Mouse (Mus musculus) forebrain, embryonic 15.5 days (tissue): ENCODE measurements around the gene Acat2. TPM values are rescaled to one million over a fixed set of nuclear protein-coding genes. Genes with fewer than 3 reads are reported as not detected.
"Not testable (repeated sequence)": the region's sequence is repeated elsewhere in the genome, so short reads cannot be mapped to it uniquely, and the experiment has no call there.

Experiments used
- ATAC-seq: fragments of 200-750 bp; cut with Nextera tagmentation; replicated peaks from 2 replicates; pipeline ENCODE4 v1.8.0; 2017; ENCODE audit warnings: mild to moderate bottlenecking, moderate TSS enrichment, moderate library complexity
- H3K27ac ChIP-seq: fragments of 300-500 bp; sonication (generic); replicated peaks from 2 replicates; pipeline ENCODE4 v1.5.1; 2015; ENCODE audit warnings: mild to moderate bottlenecking, inconsistent platforms
- H3K27me3 ChIP-seq: fragments of 300-500 bp; sonication (generic); 2 replicates; pipeline ENCODE4 v1.6.1; 2015; ENCODE audit warnings: inconsistent platforms
- H3K36me3 ChIP-seq: fragments of 300-500 bp; sonication (generic); 2 replicates; pipeline ENCODE4 v1.6.1; 2015; ENCODE audit warnings: mild to moderate bottlenecking, inconsistent platforms
- H3K4me1 ChIP-seq: fragments of 300-500 bp; sonication (generic); 2 replicates; pipeline ENCODE4 v1.6.1; 2015; ENCODE audit warnings: inconsistent platforms
- H3K4me2 ChIP-seq: fragments of 300-500 bp; sonication (generic); replicated peaks from 2 replicates; pipeline ENCODE4 v1.6.1; 2015; ENCODE audit warnings: mild to moderate bottlenecking, inconsistent platforms
- H3K4me3 ChIP-seq: fragments of 300-500 bp; sonication (generic); 2 replicates; pipeline ENCODE4 v1.5.1; 2015; ENCODE audit warnings: mild to moderate bottlenecking, inconsistent platforms
- H3K9ac ChIP-seq: fragments of 300-500 bp; sonication (generic); replicated peaks from 2 replicates; pipeline ENCODE4 v1.6.1; 2015; ENCODE audit warnings: mild to moderate bottlenecking, inconsistent platforms
- H3K9me3 ChIP-seq: fragments of 300-500 bp; sonication (generic); 2 replicates; pipeline ENCODE4 v1.6.1; 2016; ENCODE audit warnings: inconsistent platforms
- WGBS: fragments of 180-500 bp; shearing (Covaris S2); methylation state at CpG from one replicate; pipeline ENCODE4 v1.1.7; 2015; ENCODE audit warnings: mixed read lengths; 5-methylcytosine and 5-hydroxymethylcytosine counted together
- polyA plus RNA-seq: library from polyadenylated mRNA; unstranded; fragments of >200 nt; fragmentation: Nextera tagmentation; extraction: Ambion mirVana; gene quantifications from 2 replicates; pipeline ENCODE4 v1.2.1, GENCODE M21; 2015

The Acat2 gene
- polyA plus RNA-seq = 323 TPM in 2 replicates

DNA sequence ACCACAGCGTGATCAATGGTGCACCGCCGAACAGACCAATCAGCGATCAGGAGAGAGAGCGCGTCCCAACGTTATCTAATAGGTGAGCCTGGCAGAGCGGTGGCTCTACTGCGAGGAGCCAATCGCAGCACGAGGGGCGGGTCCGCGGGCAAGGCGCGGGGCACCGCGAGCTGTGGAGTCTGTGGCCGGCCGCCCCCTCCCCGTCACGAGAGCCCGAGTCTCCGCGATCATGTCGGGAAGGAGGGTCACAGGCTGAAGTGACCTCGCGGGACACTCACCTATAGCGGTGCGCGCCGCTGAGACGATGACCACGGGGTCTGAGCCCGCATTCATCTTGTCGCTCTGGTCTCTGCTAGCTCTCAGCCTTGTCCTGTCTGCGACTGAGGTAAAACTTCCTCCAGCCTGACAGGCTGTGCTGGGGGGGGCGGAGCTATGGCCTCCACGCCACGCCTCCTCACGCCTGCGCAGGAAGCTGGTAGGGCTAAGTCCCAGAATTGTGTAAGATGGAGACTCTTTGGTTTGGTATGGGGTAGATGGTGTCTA, at the start of gene Acat2:
Gene Acat2 (minus strand): TSS at position 417 of the 543 bp plus-strand sequence.
- Histone ChIP-seq H3K27ac (peak within 1 kb of the TSS; percentile 97), H3K4me3 (peak within 1 kb of the TSS; percentile 85), H3K4me2 (peak within 1 kb of the TSS; percentile 76), H3K9ac (peak within 1 kb of the TSS; percentile 70), H3K4me1 (peaks cover 19% of the 10 kb centered on the region), H3K27me3 (no peaks in the 10 kb centered on the region), H3K9me3 (no peaks in the 10 kb centered on the region), H3K36me3 (peaks cover 14% of the 10 kb centered on the region)
- ATAC-seq = peak; percentile 99
- WGBS = under 1% methylated on average over 42 of the region's 42 CpGs

DNA sequence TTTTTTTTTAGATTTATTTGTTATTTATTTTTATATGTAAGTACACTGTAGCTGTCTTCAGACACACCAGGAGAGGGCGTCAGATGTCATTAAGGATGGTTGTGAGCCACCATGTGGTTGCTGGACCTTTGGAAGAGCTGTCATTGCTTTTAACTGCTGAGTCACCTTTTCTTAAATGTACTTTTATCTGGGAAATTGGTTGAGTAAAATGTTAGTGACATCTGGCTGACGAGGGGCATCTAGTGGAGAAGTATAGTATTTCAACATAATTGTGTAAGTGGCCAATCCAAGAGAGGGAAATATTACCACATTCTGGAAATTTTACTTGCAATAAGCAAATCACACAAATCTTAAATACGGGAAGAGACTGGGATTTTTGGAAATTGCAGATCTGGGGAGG, 49.3 kb upstream of the Acat2 start:
- Histone ChIP-seq H3K27me3 (no peaks in the 10 kb centered on the region), H3K4me1 (peaks cover 17% of the 10 kb centered on the region), H3K4me3 (no peak overlapping the region), H3K27ac (no peak overlapping the region), H3K4me2 (no peak overlapping the region), H3K9ac (no peak overlapping the region), H3K9me3 (no peaks in the 10 kb centered on the region), H3K36me3 (peaks cover 34% of the 10 kb centered on the region)
- WGBS = 37% methylated on average over 3 of the region's 3 CpGs
- ATAC-seq = no peak

DNA sequence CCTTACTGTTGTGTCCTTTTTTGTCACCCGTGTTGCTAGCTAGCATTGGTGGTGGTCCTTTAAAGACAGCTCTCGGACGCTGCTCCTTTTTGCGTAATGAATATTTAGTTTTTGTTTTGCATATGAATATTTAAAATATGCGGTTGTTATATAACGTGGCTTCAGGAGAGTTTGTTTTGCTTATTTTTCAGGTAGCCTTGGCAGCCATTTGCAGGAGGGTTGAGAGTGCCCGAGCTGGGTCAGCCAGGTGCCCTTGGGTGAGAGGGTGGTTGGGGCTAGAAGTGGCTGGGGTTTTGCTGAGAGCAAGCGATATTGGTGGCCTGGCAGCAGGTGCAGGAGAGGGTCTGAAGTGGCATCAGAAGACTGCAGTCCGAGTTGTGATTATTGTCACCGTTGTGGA, 48.0 kb upstream of the Acat2 start:
- no peak for ATAC-seq
- 0% methylated on average over 10 of the region's 10 CpGs for WGBS
- Histone ChIP-seq H3K4me2 (peak overlapping the region; percentile 71), H3K4me1 (peaks cover 17% of the 10 kb centered on the region), H3K27ac (peak overlapping the region; percentile 87; the same call in 1 of the 2 replicates), H3K4me3 (peak overlapping the region; percentile 97), H3K27me3 (no peaks in the 10 kb centered on the region), H3K36me3 (peaks cover 22% of the 10 kb centered on the region), H3K9me3 (no peaks in the 10 kb centered on the region), H3K9ac (peak overlapping the region; percentile 78)

DNA sequence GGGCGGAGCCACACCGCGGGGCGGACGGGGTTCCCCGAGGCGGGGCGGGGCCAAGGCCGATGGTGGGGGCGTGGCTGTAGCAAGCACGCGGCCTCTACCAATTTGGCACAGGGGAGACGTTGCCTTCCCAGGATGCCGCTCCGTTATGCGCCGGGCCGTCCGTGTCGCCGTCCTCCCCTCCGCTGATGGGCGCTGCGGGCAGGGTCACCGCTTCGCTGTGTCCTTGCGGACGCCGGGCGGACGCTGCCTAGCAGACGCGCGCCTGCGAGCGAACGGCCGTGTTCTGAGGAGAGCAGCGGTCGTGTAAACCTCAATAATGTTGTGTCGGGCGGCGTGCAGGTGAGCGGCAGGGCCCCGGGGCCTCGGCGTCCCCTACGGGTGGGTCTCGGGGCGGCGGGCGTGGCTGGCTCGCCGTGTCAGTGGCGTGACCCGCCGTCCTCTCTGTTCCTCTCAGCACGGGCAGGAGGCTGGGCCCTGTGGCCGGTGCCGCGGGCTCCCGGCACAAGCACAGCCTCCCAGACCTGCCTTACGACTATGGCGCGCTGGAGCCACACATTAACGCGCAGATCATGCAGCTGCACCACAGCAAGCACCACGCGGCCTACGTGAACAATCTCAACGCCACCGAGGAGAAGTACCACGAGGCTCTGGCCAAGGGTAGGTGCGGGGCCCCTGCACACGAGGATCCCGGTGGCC, 47.3 kb upstream of the Acat2 start:
- under 1% methylated on average over 75 of the region's 76 CpGs for WGBS

DNA sequence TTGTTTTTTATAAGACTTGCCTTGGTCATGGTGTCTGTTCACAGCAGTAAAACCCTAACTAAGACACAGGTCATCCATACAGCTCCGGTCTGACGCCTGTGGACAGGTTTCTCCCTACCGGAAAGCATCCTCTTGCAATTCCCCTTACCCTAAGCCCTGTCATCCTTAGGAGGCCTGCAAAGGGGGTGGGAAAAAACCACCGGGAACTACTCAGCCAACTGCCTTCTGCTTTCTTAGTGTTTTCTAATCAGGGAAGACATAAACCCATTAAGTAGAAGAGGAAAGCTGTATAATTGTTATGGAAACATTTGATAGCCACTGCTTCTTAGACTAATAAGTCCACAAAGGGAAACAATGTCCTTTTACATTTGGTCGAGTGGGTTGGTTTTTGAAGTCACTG, 46.4 kb upstream of the Acat2 start:
- ATAC-seq = no peak
- peaks cover 17% of the 10 kb centered on the region for H3K4me1 ChIP-seq
- peak overlapping the region; percentile 97 for H3K4me3 ChIP-seq
- H3K9ac ChIP-seq = 0 out of 2 replicates have a peak overlapping the region, but pooled peaks have one; percentile 78
- peaks cover 9% of the 10 kb centered on the region for H3K36me3 ChIP-seq
- H3K9me3 ChIP-seq = no peaks in the 10 kb centered on the region
- 46% methylated on average over 5 of the region's 5 CpGs for WGBS
- H3K27me3 ChIP-seq = no peaks in the 10 kb centered on the region
- peak overlapping the region; percentile 71 for H3K4me2 ChIP-seq
- peak overlapping the region; percentile 87 for H3K27ac ChIP-seq

More for the DNA sequence above, 47.3 kb upstream of the Acat2 start:
- Histone ChIP-seq H3K9me3 (no peaks in the 10 kb centered on the region), H3K4me3 (peak overlapping the region; percentile 97), H3K36me3 (peaks cover 16% of the 10 kb centered on the region), H3K9ac (peak overlapping the region; percentile 78), H3K4me2 (peak overlapping the region; percentile 71), H3K27me3 (no peaks in the 10 kb centered on the region), H3K27ac (peak overlapping the region; percentile 87), H3K4me1 (peaks cover 17% of the 10 kb centered on the region)
- ATAC-seq = peak; percentile 98

DNA sequence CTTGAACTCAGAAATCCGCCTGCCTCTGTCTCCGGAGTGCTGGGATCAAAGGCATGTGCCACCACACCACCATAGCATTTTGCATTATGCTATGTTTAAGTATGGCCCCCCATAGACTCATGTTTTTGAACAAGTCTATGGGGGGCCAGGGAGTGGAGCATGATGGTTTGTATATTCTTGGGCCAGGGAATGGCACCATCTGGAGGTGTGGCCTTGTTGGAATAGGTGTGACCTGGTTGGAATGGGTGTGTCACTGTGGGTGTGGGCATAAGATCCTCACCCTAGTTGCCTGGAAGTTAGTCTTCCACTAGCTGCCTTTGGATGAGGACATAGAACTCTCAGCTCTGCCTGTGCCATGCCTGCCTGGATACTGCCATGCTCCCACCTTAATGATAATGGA, 46.0 kb upstream of the Acat2 start, which contains the start of gene Sod2:
Gene Sod2 (plus strand): TSS at position 301 of the 400 bp plus-strand sequence.
- H3K9ac ChIP-seq = peak within 1 kb of the TSS; percentile 78
- ATAC-seq, H3K9me3 ChIP-seq, H3K36me3 ChIP-seq, H3K27me3 ChIP-seq: not testable (repeated sequence)
- H3K4me2 ChIP-seq = peak within 1 kb of the TSS; percentile 71
- peak within 1 kb of the TSS; percentile 87 for H3K27ac ChIP-seq
- peaks cover 17% of the 10 kb centered on the region for H3K4me1 ChIP-seq
- H3K4me3 ChIP-seq = peak within 1 kb of the TSS; percentile 97
- WGBS = 88% methylated on average over 2 of the region's 2 CpGs

DNA sequence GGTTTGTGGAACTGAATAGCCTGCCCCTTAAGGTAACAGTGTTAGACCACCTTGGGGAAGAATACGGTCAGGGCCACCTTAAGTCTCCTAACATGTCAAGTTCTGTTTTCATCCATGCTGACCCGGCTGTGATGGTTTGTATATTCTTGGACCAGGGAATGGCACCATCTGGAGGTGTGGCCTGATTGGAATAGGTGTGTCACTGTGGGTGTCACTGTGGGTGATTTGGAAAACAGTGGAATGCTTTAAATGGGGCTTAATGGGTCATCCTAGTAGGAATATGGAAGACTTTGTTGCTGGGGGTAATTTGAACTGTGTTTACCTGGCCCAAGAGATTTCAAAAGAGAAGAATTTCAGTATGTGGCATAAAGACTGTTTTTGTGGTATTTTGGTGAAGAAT, 43.9 kb upstream of the Acat2 start:
- not testable (repeated sequence) for H3K27me3 ChIP-seq, ATAC-seq, H3K9ac ChIP-seq, H3K4me2 ChIP-seq, H3K36me3 ChIP-seq, H3K27ac ChIP-seq, H3K9me3 ChIP-seq, H3K4me3 ChIP-seq
- H3K4me1 ChIP-seq = peaks cover 16% of the 10 kb centered on the region
- WGBS = 89% methylated on average over 2 of the region's 2 CpGs

DNA sequence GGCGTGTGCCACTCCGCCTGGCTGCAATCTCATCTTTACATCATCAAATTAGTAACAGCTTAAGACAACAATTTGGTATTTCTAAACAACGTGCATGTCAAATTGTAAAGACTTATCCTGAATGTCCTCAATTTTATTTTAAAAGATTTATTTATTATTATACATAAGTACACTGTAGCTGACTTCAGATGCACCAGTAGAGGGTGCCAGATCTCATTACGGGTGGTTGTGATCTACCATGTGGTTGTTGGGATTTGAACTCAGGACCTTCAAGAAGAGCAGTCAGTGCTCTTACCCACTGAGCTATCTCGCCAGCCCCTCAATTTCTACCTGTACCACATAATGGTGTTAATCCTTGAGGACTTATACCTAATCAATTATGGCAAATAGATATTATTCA, 41.7 kb upstream of the Acat2 start:
- not testable (repeated sequence) for H3K9me3 ChIP-seq, H3K4me3 ChIP-seq, H3K36me3 ChIP-seq, H3K27me3 ChIP-seq, H3K9ac ChIP-seq, H3K27ac ChIP-seq, H3K4me1 ChIP-seq, ATAC-seq, H3K4me2 ChIP-seq
- 94% methylated on average over 5 of the region's 5 CpGs for WGBS

DNA sequence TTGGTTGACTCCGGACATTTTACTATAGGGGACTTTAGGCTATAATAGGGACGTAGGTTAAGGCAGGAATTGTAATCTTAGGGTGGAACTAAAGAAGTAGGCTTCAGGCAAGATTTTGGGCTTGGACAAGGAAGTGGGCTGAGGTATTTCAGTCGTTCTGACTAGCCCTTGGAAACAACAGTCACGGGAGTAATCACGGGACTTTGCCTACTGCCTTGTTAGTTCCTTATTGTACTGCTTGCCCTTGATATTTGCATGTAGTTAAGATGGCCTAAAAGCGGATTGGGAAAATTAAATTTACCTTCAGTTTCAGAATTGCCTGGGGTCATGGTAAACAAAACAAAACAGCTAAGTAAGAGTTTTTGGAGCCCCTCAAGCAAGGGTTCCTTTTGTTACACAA, 38.5 kb upstream of the Acat2 start:
- WGBS = 64% methylated on average over 6 of the region's 6 CpGs
- Histone ChIP-seq H3K9me3 (no peaks in the 10 kb centered on the region), H3K36me3 (no peaks in the 10 kb centered on the region), H3K9ac (no peak overlapping the region), H3K4me1 (no peaks in the 10 kb centered on the region), H3K4me3 (no peak overlapping the region), H3K4me2 (no peak overlapping the region), H3K27me3 (no peaks in the 10 kb centered on the region), H3K27ac (no peak overlapping the region)
- no peak for ATAC-seq

DNA sequence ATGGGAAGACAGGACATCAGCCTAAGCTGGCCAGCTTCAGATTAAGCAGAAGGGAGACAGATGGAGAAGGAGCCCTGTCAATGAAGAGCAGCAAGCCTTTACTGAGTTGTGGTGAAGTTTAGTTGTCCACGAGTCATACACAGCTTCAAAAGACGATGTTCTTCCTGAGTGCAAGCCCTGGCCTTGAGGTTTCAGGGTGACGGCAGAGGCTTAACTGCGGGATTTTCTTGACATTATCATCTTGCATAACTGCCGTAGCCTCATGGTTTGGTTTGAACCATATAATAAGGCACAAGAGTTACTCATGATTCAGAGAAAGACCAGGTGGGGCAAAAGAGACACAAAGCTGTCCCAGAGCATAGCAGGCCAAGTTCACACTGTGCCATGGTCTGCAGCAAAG, 37.3 kb upstream of the Acat2 start:
- no peak for ATAC-seq
- Histone ChIP-seq H3K27me3 (no peaks in the 10 kb centered on the region), H3K9ac (no peak overlapping the region), H3K4me3 (no peak overlapping the region), H3K4me1 (peaks cover 6% of the 10 kb centered on the region; the same call in 1 of the 2 replicates), H3K36me3 (no peaks in the 10 kb centered on the region), H3K4me2 (no peak overlapping the region), H3K27ac (no peak overlapping the region), H3K9me3 (no peaks in the 10 kb centered on the region)
- 92% methylated on average over 5 of the region's 5 CpGs for WGBS

DNA sequence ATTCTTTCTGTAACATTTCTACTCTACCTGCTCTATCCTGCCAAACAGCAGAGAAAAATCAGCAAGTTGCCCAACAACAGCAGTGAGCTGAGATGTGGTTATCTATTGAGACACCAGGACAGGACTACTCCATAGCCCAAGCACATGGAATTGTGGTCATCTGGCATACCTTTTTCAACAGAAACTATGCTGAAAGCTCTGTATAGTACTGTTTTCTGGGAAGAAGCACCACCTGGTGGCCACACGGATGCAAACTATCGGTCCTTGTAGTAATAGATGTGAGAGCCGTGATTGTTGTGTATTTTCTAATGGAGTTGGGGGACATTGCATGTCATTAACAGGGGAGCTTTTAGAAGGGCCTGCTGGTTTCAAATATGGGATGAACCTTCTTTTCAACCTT, 35.8 kb upstream of the Acat2 start:
- Histone ChIP-seq H3K9ac (no peak overlapping the region), H3K4me2 (no peak overlapping the region), H3K9me3 (no peaks in the 10 kb centered on the region), H3K36me3 (no peaks in the 10 kb centered on the region), H3K4me1 (peaks cover 7% of the 10 kb centered on the region; the same call in 1 of the 2 replicates), H3K27ac (no peak overlapping the region), H3K27me3 (no peaks in the 10 kb centered on the region), H3K4me3 (no peak overlapping the region)
- ATAC-seq = no peak
- 11% methylated on average over 3 of the region's 3 CpGs for whole genome bisulfite sequencing

DNA sequence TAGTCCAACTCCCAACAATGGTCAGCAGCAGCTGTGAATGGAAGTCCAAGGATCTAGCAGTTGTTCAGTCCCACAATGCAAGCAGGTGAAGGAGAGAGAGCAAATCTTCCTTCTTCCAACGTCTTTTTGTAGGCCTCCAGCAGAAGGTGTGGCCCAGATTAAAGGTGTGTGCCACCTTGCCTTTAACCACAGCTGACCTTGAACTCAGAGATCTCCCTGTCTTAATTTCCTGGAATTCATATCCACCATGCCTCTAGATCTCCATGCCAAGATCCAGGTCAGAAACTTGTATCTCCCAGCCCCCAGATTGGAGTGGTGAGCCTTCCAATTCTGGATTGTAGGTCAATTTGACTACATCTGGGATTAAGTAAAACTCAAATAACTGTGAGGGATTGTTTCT, 33.5 kb upstream of the Acat2 start, which contains the start of gene Wtap:
Gene Wtap (minus strand): TSS at position 101 of the 400 bp plus-strand sequence.
- 84% methylated on average over 1 of the region's 1 CpGs for WGBS
- Histone ChIP-seq H3K27me3 (no peaks in the 10 kb centered on the region), H3K36me3 (no peaks in the 10 kb centered on the region), H3K4me3 (peak within 1 kb of the TSS; percentile 99), H3K4me1 (peaks cover 22% of the 10 kb centered on the region), H3K4me2 (peak within 1 kb of the TSS; percentile 76), H3K27ac (peak within 1 kb of the TSS; percentile 100), H3K9me3 (no peaks in the 10 kb centered on the region), H3K9ac (peak within 1 kb of the TSS; percentile 100)
- ATAC-seq = no peak
